Mouse (Mus musculus) midbrain, embryonic 13.5 days (tissue): ENCODE data around the gene Micu1. TPM values are rescaled to one million over a fixed set of nuclear protein-coding genes. Genes with fewer than 3 reads are reported as not detected.
"Not testable (repeated sequence)": the region's sequence is repeated elsewhere in the genome, so short reads cannot be mapped to it uniquely, and the experiment has no call there.

ENCODE experiments used
- ATAC-seq: fragments of 200-750 bp; cut with Nextera tagmentation; 2 replicates; pipeline ENCODE4 v1.8.0; 2017; ENCODE audit warnings: mild to moderate bottlenecking, moderate TSS enrichment, moderate library complexity
- H3K27ac ChIP-seq: fragments of 300-500 bp; sonication (generic); 2 replicates; pipeline ENCODE4 v1.5.1; 2015; ENCODE audit warnings: inconsistent platforms, mild to moderate bottlenecking, moderate library complexity
- H3K27me3 ChIP-seq: fragments of 300-500 bp; sonication (generic); 2 replicates; pipeline ENCODE4 v1.6.1; 2015; ENCODE audit warnings: mild to moderate bottlenecking, inconsistent platforms
- H3K36me3 ChIP-seq: fragments of 300-500 bp; sonication (generic); 2 replicates; pipeline ENCODE4 v1.6.1; 2015; ENCODE audit warnings: mild to moderate bottlenecking, inconsistent platforms
- H3K4me1 ChIP-seq: fragments of 300-500 bp; sonication (generic); replicated peaks from 2 replicates; pipeline ENCODE4 v1.6.1; 2015; ENCODE audit warnings: inconsistent platforms
- H3K4me2 ChIP-seq: fragments of 300-500 bp; sonication (generic); replicated peaks from 2 replicates; pipeline ENCODE4 v1.6.1; 2015; ENCODE audit warnings: moderate library complexity, mild to moderate bottlenecking, inconsistent platforms
- H3K4me3 ChIP-seq: fragments of 300-500 bp; sonication (generic); replicated peaks from 2 replicates; pipeline ENCODE4 v1.5.1; 2015; ENCODE audit warnings: mild to moderate bottlenecking, inconsistent platforms
- H3K9ac ChIP-seq: fragments of 300-500 bp; sonication (generic); replicated peaks from 2 replicates; pipeline ENCODE4 v1.6.1; 2015; ENCODE audit warnings: mild to moderate bottlenecking, inconsistent platforms
- H3K9me3 ChIP-seq: fragments of 300-500 bp; sonication (generic); 2 replicates; pipeline ENCODE4 v1.6.1; 2016; ENCODE audit warnings: mild to moderate bottlenecking, inconsistent platforms
- WGBS: fragments of 180-500 bp; shearing (Covaris S2); methylation state at CpG from one replicate; pipeline ENCODE4 v1.1.7; 2015; 5-methylcytosine and 5-hydroxymethylcytosine counted together
- polyA plus RNA-seq: library from polyadenylated mRNA; unstranded; fragments of >200 nt; fragmentation: Nextera tagmentation; extraction: Ambion mirVana; gene quantifications from 2 replicates; pipeline ENCODE4 v1.2.1, GENCODE M21; 2015

Gene Micu1
- polyA plus RNA-seq: 72.2 and 73.0 TPM in 2 replicates

- under 1% methylated on average over 48 of the region's 48 CpGs for WGBS
- Histone ChIP-seq H3K4me3 (peak within 1 kb of the TSS; percentile 82), H3K27ac (peak within 1 kb of the TSS; percentile 69), H3K27me3 (no peaks in the 10 kb centered on the region), H3K4me1 (peaks cover 9% of the 10 kb centered on the region), H3K4me2 (peak within 1 kb of the TSS; percentile 84), H3K9ac (peak within 1 kb of the TSS; percentile 78), H3K36me3 (no peaks in the 10 kb centered on the region), H3K9me3 (no peaks in the 10 kb centered on the region)
- peak; percentile 97 for ATAC-seq
Measured at GRCm38 (mm10) chr10:59702207-59703032, at the start of gene Micu1. Gene Micu1 (plus strand): TSS chr10:59702477.

- Histone ChIP-seq H3K9ac (no peak overlapping the region), H3K9me3 (peaks cover 4% of the 10 kb centered on the region; the same call in 1 of the 2 replicates), H3K4me3 (no peak overlapping the region), H3K27ac (no peak overlapping the region), H3K36me3 (no peaks in the 10 kb centered on the region), H3K4me2 (no peak overlapping the region), H3K4me1 (no peaks in the 10 kb centered on the region), H3K27me3 (no peaks in the 10 kb centered on the region)
- no peak for ATAC-seq
- WGBS: 82% methylated on average over 13 of the region's 13 CpGs
Measured at GRCm38 (mm10) chr10:59656799-59657198, 45.5 kb upstream of the Micu1 start.

GRCm38 (mm10) chr10:59664765-59665164 lies 37.5 kb upstream of the Micu1 start:
- Histone ChIP-seq H3K9me3 (peaks cover 4% of the 10 kb centered on the region; the same call in 1 of the 2 replicates), H3K4me1 (peaks cover 3% of the 10 kb centered on the region; the same call in 1 of the 2 replicates), H3K27me3 (no peaks in the 10 kb centered on the region), H3K36me3 (no peaks in the 10 kb centered on the region), H3K4me3 (no peak overlapping the region), H3K27ac (no peak overlapping the region), H3K9ac (no peak overlapping the region), H3K4me2 (no peak overlapping the region)
- no peak for ATAC-seq
- WGBS: 75% methylated on average over 2 of the region's 2 CpGs

- Histone ChIP-seq H3K4me1 (peaks cover 3% of the 10 kb centered on the region; the same call in 1 of the 2 replicates), H3K4me3 (no peak overlapping the region), H3K9me3 (no peaks in the 10 kb centered on the region), H3K27ac (no peak overlapping the region), H3K36me3 (no peaks in the 10 kb centered on the region), H3K4me2 (no peak overlapping the region), H3K27me3 (no peaks in the 10 kb centered on the region), H3K9ac (no peak overlapping the region)
- no peak for ATAC-seq
- 82% methylated on average over 13 of the region's 13 CpGs for WGBS
Measured at GRCm38 (mm10) chr10:59665503-59666291, 36.6 kb upstream of the Micu1 start.

- no peak overlapping the region for H3K27ac ChIP-seq
- no peak overlapping the region for H3K4me2 ChIP-seq
- peaks cover 3% of the 10 kb centered on the region; the same call in 1 of the 2 replicates for H3K4me1 ChIP-seq
- ATAC-seq: no peak
- H3K4me3 ChIP-seq: no peak overlapping the region
- H3K27me3 ChIP-seq: no peaks in the 10 kb centered on the region
- no peaks in the 10 kb centered on the region for H3K36me3 ChIP-seq
- no peak overlapping the region for H3K9ac ChIP-seq
- no peaks in the 10 kb centered on the region for H3K9me3 ChIP-seq
- WGBS: 61% methylated on average over 6 of the region's 6 CpGs
Measured at GRCm38 (mm10) chr10:59667377-59667776, 34.9 kb upstream of the Micu1 start.

- 76% methylated on average over 7 of the region's 7 CpGs for WGBS
- no peak overlapping the region for H3K9ac ChIP-seq
- H3K4me3 ChIP-seq: no peak overlapping the region
- H3K27ac ChIP-seq: no peak overlapping the region
- H3K9me3 ChIP-seq: no peaks in the 10 kb centered on the region
- no peak overlapping the region for H3K4me2 ChIP-seq
- no peaks in the 10 kb centered on the region for H3K36me3 ChIP-seq
- ATAC-seq: no peak
- no peaks in the 10 kb centered on the region for H3K27me3 ChIP-seq
- H3K4me1 ChIP-seq: peaks cover 3% of the 10 kb centered on the region; the same call in 1 of the 2 replicates
Measured at GRCm38 (mm10) chr10:59668491-59668890, 33.8 kb upstream of the Micu1 start.

- Histone ChIP-seq H3K9me3 (peaks cover 4% of the 10 kb centered on the region; the same call in 1 of the 2 replicates), H3K4me3 (no peak overlapping the region), H3K36me3 (no peaks in the 10 kb centered on the region), H3K27me3 (no peaks in the 10 kb centered on the region), H3K27ac (no peak overlapping the region), H3K4me2 (no peak overlapping the region), H3K9ac (no peak overlapping the region), H3K4me1 (no peaks in the 10 kb centered on the region)
- 91% methylated on average over 1 of the region's 1 CpGs for whole genome bisulfite sequencing
- ATAC-seq: no peak
Measured at GRCm38 (mm10) chr10:59677836-59678235, 24.4 kb upstream of the Micu1 start.

GRCm38 (mm10) chr10:59679189-59679588 lies 23.1 kb upstream of the Micu1 start:
- Histone ChIP-seq H3K4me2 (no peak overlapping the region), H3K4me3 (no peak overlapping the region), H3K9me3 (peaks cover 4% of the 10 kb centered on the region; the same call in 1 of the 2 replicates), H3K27me3 (no peaks in the 10 kb centered on the region), H3K36me3 (no peaks in the 10 kb centered on the region), H3K4me1 (no peaks in the 10 kb centered on the region), H3K27ac (no peak overlapping the region), H3K9ac (no peak overlapping the region)
- WGBS: 89% methylated on average over 2 of the region's 2 CpGs
- ATAC-seq: no peak

- not testable (repeated sequence) for H3K4me2 ChIP-seq, H3K9ac ChIP-seq, H3K4me3 ChIP-seq, H3K27me3 ChIP-seq, H3K4me1 ChIP-seq, H3K9me3 ChIP-seq, H3K36me3 ChIP-seq, H3K27ac ChIP-seq
- 93% methylated on average over 3 of the region's 3 CpGs for WGBS
- 0 out of 2 replicates have a peak, but pooled peaks have one; percentile 50 for ATAC-seq
Measured at GRCm38 (mm10) chr10:59685586-59685985, 16.7 kb upstream of the Micu1 start.

GRCm38 (mm10) chr10:59687126-59687525 lies 15.2 kb upstream of the Micu1 start:
- H3K4me2 ChIP-seq: no peak overlapping the region
- 100% methylated on average over 2 of the region's 2 CpGs for WGBS

GRCm38 (mm10) chr10:59689836-59690235 lies 12.4 kb upstream of the Micu1 start:
- Histone ChIP-seq H3K4me1 (no peaks in the 10 kb centered on the region; the same call in 1 of the 2 replicates), H3K27ac (no peak overlapping the region), H3K4me3 (no peak overlapping the region), H3K4me2 (no peak overlapping the region), H3K36me3 (no peaks in the 10 kb centered on the region), H3K9ac (no peak overlapping the region), H3K9me3 (no peaks in the 10 kb centered on the region), H3K27me3 (no peaks in the 10 kb centered on the region)
- ATAC-seq: no peak
- 63% methylated on average over 6 of the region's 6 CpGs for WGBS

More at GRCm38 (mm10) chr10:59687126-59687525, 15.2 kb upstream of the Micu1 start:
- Histone ChIP-seq H3K27ac (no peak overlapping the region), H3K27me3 (no peaks in the 10 kb centered on the region), H3K4me3 (no peak overlapping the region), H3K9me3 (peaks cover 3% of the 10 kb centered on the region; the same call in 1 of the 2 replicates), H3K36me3 (no peaks in the 10 kb centered on the region), H3K9ac (no peak overlapping the region), H3K4me1 (no peaks in the 10 kb centered on the region; the same call in 1 of the 2 replicates)
- no peak for ATAC-seq

- H3K4me1 ChIP-seq: no peaks in the 10 kb centered on the region; the same call in 1 of the 2 replicates
- no peaks in the 10 kb centered on the region for H3K9me3 ChIP-seq
- no peak overlapping the region for H3K4me3 ChIP-seq
- no peaks in the 10 kb centered on the region for H3K27me3 ChIP-seq
- H3K27ac ChIP-seq: no peak overlapping the region
- no peak for ATAC-seq
- H3K9ac ChIP-seq: no peak overlapping the region
- no peaks in the 10 kb centered on the region for H3K36me3 ChIP-seq
- no peak overlapping the region for H3K4me2 ChIP-seq
- 77% methylated on average over 6 of the region's 6 CpGs for WGBS
Measured at GRCm38 (mm10) chr10:59692441-59692840, 9.8 kb upstream of the Micu1 start.
